Mouse (Mus musculus): Measurements from ENCODE around the gene Zfp386.

The Zfp386 gene

GRCm38 (mm10) chr12:116094765-116095555 lies 47.4 kb downstream of the Zfp386 start:
- no peak for DNase-seq

DNA sequence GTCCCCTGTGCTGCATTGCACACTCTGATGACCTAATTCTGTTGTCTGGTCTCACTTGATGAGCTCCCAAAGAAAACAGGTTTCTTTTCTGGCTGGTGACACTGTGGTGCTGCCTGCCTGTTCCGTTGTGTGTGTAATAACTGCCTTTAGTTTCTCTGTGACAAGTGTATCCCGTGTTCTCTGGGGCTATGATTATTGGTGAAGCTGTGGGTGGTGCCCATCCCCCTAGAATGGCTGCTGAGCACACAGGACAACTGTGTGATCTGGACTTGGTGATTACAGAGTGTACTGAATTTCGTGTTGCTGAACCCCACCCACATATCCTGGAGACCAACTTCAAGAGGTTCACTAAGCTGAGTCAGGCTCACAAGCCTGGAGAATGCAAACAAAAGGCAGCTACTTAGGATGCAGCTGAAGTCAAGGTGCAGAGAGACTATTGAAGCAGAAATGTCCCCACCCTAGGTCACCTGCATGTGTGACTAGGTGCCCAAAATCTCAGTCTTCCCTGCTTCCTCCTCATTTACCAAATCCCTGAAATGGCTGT lies 48.9 kb downstream of the Zfp386 start:
- DNase-seq, result no peak

GRCm38 (mm10) chr12:116097166-116097565 lies 49.6 kb downstream of the Zfp386 start:
- no peak for DNase-seq

DNA sequence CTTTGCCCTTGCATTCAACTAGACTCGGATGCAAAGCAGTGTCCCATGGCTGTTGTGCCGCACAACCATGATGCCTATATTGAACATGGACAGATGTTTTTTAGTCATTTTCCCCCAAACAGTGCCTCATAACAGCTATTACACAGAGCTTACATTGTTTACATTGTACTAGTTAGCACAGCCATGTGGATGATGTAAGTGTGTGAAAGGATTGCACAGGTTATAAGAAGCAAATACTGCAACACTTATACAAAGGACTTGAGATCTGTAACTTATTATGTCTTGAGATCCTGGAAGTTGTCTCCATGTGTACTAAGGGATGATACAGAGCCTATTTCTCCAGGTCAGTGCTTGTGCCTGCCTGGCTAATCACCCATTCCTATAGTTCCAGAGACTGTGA lies 54.4 kb downstream of the Zfp386 start:
- no peak for DNase-seq

GRCm38 (mm10) chr12:116109451-116110353 lies 62.2 kb downstream of the Zfp386 start:
- no peak for DNase-seq

DNA sequence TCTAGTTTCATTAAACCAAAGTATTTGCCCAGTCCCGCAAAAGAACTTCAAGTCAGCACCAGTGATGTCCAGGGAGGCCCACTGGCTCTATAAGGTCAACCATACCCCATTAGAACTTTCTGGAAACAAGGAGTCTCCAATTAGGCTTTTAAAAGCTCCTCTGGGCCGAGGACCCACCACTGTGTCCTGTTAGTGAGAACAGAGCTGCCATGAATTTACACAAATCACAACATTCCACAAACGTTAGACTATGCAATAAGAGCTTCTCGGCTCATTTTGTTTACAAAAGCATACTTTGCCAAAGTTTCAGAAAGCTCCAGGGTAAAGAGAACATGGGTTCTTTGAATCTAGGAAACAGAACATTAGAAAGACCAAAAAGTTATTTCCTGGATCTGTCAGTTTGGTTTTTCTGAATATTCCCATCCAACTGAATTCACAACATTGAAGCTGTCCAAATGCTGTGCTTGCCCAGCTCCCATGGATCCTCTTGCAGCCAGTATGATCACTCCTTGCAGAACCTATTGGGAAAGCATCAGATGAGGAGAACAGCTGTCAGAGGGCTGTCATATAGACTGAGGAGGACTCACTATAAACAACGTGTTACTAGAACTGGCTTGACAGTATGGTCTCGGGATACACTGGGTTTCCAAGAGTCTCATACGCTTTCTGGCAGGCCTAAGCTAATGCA lies 63.6 kb downstream of the Zfp386 start:
- DNase-seq, result no peak

Data from thymus, postnatal 36 days (tissue).